Mouse (Mus musculus) megakaryocyte, embryonic 14.5 days (primary cell): ENCODE results near the gene Cfap73. TPM values are rescaled to one million over a fixed set of nuclear protein-coding genes. Genes with fewer than 3 reads are reported as not detected.

Source experiments
- H3K27me3 ChIP-seq: replicated peaks from 2 replicates; pipeline ENCODE3; 2012; ENCODE audit warnings: inconsistent platforms
- H3K36me3 ChIP-seq: replicated peaks from 2 replicates; pipeline ENCODE3; 2012; ENCODE audit warnings: low read length, inconsistent platforms, mixed read lengths
- H3K4me1 ChIP-seq: 2 replicates; pipeline ENCODE4 v1.6.1; 2012; ENCODE audit warnings: inconsistent platforms
- H3K4me3 ChIP-seq: replicated peaks from 2 replicates; pipeline ENCODE3; 2012; ENCODE audit warnings: moderate library complexity, mild to moderate bottlenecking, inconsistent platforms
- H3K9me3 ChIP-seq: 2 replicates; pipeline ENCODE4 v1.6.1; 2012; ENCODE audit warnings: inconsistent platforms
- FLI1 ChIP-seq: IDR thresholded peaks from 2 replicates; pipeline ENCODE4 v1.6.1; 2012; ENCODE audit warnings: low read length, inconsistent platforms, mixed read lengths
- GATA1 ChIP-seq: IDR thresholded peaks from 3 replicates; pipeline ENCODE4 v1.6.1; 2012; ENCODE audit warnings: mixed read lengths, low read length, inconsistent platforms, borderline replicate concordance
- polyA plus RNA-seq: library from polyadenylated mRNA; stranded (reverse); fragments of >175 nt; gene quantifications from 2 replicates; pipeline ENCODE4 v1.2.3, GENCODE M21; 2012; ENCODE audit warnings: low replicate concordance; ENCODE audit not compliant: insufficient read depth

Cfap73 gene
- polyA plus RNA-seq, 1 experiment, result not detected

- H3K9me3 ChIP-seq, result no peaks in the 10 kb centered on the region
- TF ChIP-seq FLI1, result no peak
- no peak for TF ChIP-seq GATA1
- peaks cover 100% of the 10 kb centered on the region for H3K36me3 ChIP-seq
- no peaks in the 10 kb centered on the region for H3K27me3 ChIP-seq
- H3K4me3 ChIP-seq, result no peak overlapping the region
- peaks cover 51% of the 10 kb centered on the region for H3K4me1 ChIP-seq
Measured at GRCm38 (mm10) chr5:120620375-120621077, 13.5 kb downstream of the Cfap73 start.

GRCm38 (mm10) chr5:120619201-120619600 is 14.8 kb downstream of the Cfap73 start:
- peaks cover 95% of the 10 kb centered on the region for H3K36me3 ChIP-seq
- no peak overlapping the region for H3K4me3 ChIP-seq
- no peak for TF ChIP-seq FLI1
- no peak for TF ChIP-seq GATA1
- no peaks in the 10 kb centered on the region for H3K27me3 ChIP-seq
- H3K9me3 ChIP-seq, result no peaks in the 10 kb centered on the region
- H3K4me1 ChIP-seq, result peaks cover 57% of the 10 kb centered on the region

GRCm38 (mm10) chr5:120618778-120619177 is 15.3 kb downstream of the Cfap73 start:
- peaks cover 61% of the 10 kb centered on the region for H3K4me1 ChIP-seq
- TF ChIP-seq FLI1, result no peak
- no peak for TF ChIP-seq GATA1
- H3K9me3 ChIP-seq, result no peaks in the 10 kb centered on the region
- no peak overlapping the region for H3K4me3 ChIP-seq
- peaks cover 91% of the 10 kb centered on the region for H3K36me3 ChIP-seq
- no peaks in the 10 kb centered on the region for H3K27me3 ChIP-seq

- peaks cover 57% of the 10 kb centered on the region for H3K4me1 ChIP-seq
- H3K4me3 ChIP-seq, result no peak overlapping the region
- no peaks in the 10 kb centered on the region for H3K27me3 ChIP-seq
- peaks cover 64% of the 10 kb centered on the region for H3K36me3 ChIP-seq
- TF ChIP-seq GATA1, result no peak
- no peak for TF ChIP-seq FLI1
- H3K9me3 ChIP-seq, result no peaks in the 10 kb centered on the region
Measured at GRCm38 (mm10) chr5:120615903-120616302, 18.1 kb downstream of the Cfap73 start.

GRCm38 (mm10) chr5:120612822-120613604 is 21.0 kb downstream of the Cfap73 start:
- TF ChIP-seq GATA1 (no peak), FLI1 (no peak)
- no peaks in the 10 kb centered on the region for H3K27me3 ChIP-seq
- no peaks in the 10 kb centered on the region for H3K9me3 ChIP-seq
- H3K4me1 ChIP-seq, result peaks cover 52% of the 10 kb centered on the region
- peak overlapping the region; percentile 96 for H3K4me3 ChIP-seq
- peaks cover 59% of the 10 kb centered on the region for H3K36me3 ChIP-seq

- no peak for TF ChIP-seq GATA1
- no peak for TF ChIP-seq FLI1
- H3K4me3 ChIP-seq, result peak within 1 kb of the TSS; percentile 96
- no peaks in the 10 kb centered on the region for H3K9me3 ChIP-seq
- peaks cover 53% of the 10 kb centered on the region for H3K4me1 ChIP-seq
- H3K27me3 ChIP-seq, result no peaks in the 10 kb centered on the region
- peaks cover 54% of the 10 kb centered on the region for H3K36me3 ChIP-seq
Measured at GRCm38 (mm10) chr5:120612442-120612821, 21.6 kb downstream of the Cfap73 start, which contains the start of the genes Rita1 and Ddx54. Gene Rita1, minus strand, starts transcription at chr5:120612589. Gene Ddx54, plus strand, starts transcription at chr5:120612739.

- Histone ChIP-seq H3K27me3 (no peaks in the 10 kb centered on the region), H3K9me3 (no peaks in the 10 kb centered on the region), H3K36me3 (peaks cover 44% of the 10 kb centered on the region), H3K4me3 (peak overlapping the region; percentile 96), H3K4me1 (peaks cover 57% of the 10 kb centered on the region)
- TF ChIP-seq GATA1 (no peak), FLI1 (no peak)
Measured at GRCm38 (mm10) chr5:120611416-120611815, 22.6 kb downstream of the Cfap73 start.

GRCm38 (mm10) chr5:120610906-120611305 is 23.1 kb downstream of the Cfap73 start:
- peaks cover 59% of the 10 kb centered on the region for H3K4me1 ChIP-seq
- TF ChIP-seq FLI1 (no peak), GATA1 (no peak)

GRCm38 (mm10) chr5:120609246-120609775 is 24.7 kb downstream of the Cfap73 start:
- Histone ChIP-seq H3K4me3 (no peak overlapping the region), H3K27me3 (no peaks in the 10 kb centered on the region), H3K4me1 (peaks cover 64% of the 10 kb centered on the region), H3K36me3 (peaks cover 27% of the 10 kb centered on the region), H3K9me3 (no peaks in the 10 kb centered on the region)
- no peak for TF ChIP-seq GATA1
- TF ChIP-seq FLI1, result no peak

More at GRCm38 (mm10) chr5:120610906-120611305, 23.1 kb downstream of the Cfap73 start:
- Histone ChIP-seq H3K27me3 (no peaks in the 10 kb centered on the region), H3K36me3 (peaks cover 39% of the 10 kb centered on the region), H3K4me3 (peak overlapping the region; percentile 46), H3K9me3 (no peaks in the 10 kb centered on the region)

GRCm38 (mm10) chr5:120607335-120607734 is 26.7 kb downstream of the Cfap73 start:
- Histone ChIP-seq H3K9me3 (no peaks in the 10 kb centered on the region), H3K4me3 (no peak overlapping the region), H3K4me1 (peaks cover 56% of the 10 kb centered on the region), H3K27me3 (peaks cover 2% of the 10 kb centered on the region), H3K36me3 (peaks cover 27% of the 10 kb centered on the region)
- TF ChIP-seq FLI1, result no peak
- no peak for TF ChIP-seq GATA1
